Mouse (Mus musculus) kidney, embryonic 15.5 days (tissue): ENCODE measurements at regions not wholly inside any gene's neighbourhood (a gene's known extent, or its start where the extent isn't known, plus 50 kb on each side); places are given as distances from the start of the nearest gene placed in this dataset.

Experiments
- ATAC-seq: fragments of 200-750 bp; cut with Nextera tagmentation; replicated peaks from 2 replicates; pipeline ENCODE4 v1.8.0; 2017; ENCODE audit warnings: moderate TSS enrichment; ENCODE audit not compliant: low FRiP score
- H3K27ac ChIP-seq: fragments of 300-500 bp; sonication (generic); 2 replicates; pipeline ENCODE4 v1.5.1; 2015; ENCODE audit warnings: mild to moderate bottlenecking, inconsistent platforms
- H3K27me3 ChIP-seq: fragments of 300-500 bp; sonication (generic); 2 replicates; pipeline ENCODE4 v1.6.1; 2015; ENCODE audit warnings: inconsistent platforms
- H3K36me3 ChIP-seq: fragments of 300-500 bp; sonication (generic); 2 replicates; pipeline ENCODE4 v1.6.1; 2015; ENCODE audit warnings: inconsistent platforms
- H3K4me1 ChIP-seq: fragments of 300-500 bp; sonication (generic); 2 replicates; pipeline ENCODE4 v1.6.1; 2015; ENCODE audit warnings: inconsistent platforms
- H3K4me2 ChIP-seq: fragments of 300-500 bp; sonication (generic); 2 replicates; pipeline ENCODE4 v1.6.1; 2015; ENCODE audit warnings: moderate library complexity, mild to moderate bottlenecking, inconsistent platforms
- H3K4me3 ChIP-seq: fragments of 300-500 bp; sonication (generic); replicated peaks from 2 replicates; pipeline ENCODE4 v1.5.1; 2015; ENCODE audit warnings: mild to moderate bottlenecking, inconsistent platforms
- H3K9ac ChIP-seq: fragments of 300-500 bp; sonication (generic); 2 replicates; pipeline ENCODE4 v1.6.1; 2015; ENCODE audit warnings: mild to moderate bottlenecking, inconsistent platforms
- H3K9me3 ChIP-seq: fragments of 300-500 bp; sonication (generic); replicated peaks from 2 replicates; pipeline ENCODE4 v1.6.1; 2016; ENCODE audit warnings: inconsistent platforms
- WGBS: fragments of 180-500 bp; shearing (Covaris S2); methylation state at CpG from one replicate; pipeline ENCODE4 v1.1.7; 2015; ENCODE audit warnings: mixed read lengths; 5-methylcytosine and 5-hydroxymethylcytosine counted together

GRCm38 (mm10) chr12:106478381-106478781, 468.4 kb downstream of the Vrk1 start:
- H3K27ac ChIP-seq: no peak overlapping the region
- H3K27me3 ChIP-seq: peaks cover 91% of the 10 kb centered on the region
- 1% methylated on average over 18 of the region's 18 CpGs for WGBS
- H3K9me3 ChIP-seq: no peaks in the 10 kb centered on the region
- no peak overlapping the region for H3K9ac ChIP-seq
- ATAC-seq: no peak
- H3K4me2 ChIP-seq: peak overlapping the region; percentile 17
- peak overlapping the region; percentile 12; the same call in 1 of the 2 replicates for H3K4me3 ChIP-seq
- H3K36me3 ChIP-seq: no peaks in the 10 kb centered on the region
- H3K4me1 ChIP-seq: peaks cover 17% of the 10 kb centered on the region

GRCm38 (mm10) chr12:106479067-106479877, 469.2 kb downstream of the Vrk1 start:
- ATAC-seq: no peak
- H3K36me3 ChIP-seq: no peaks in the 10 kb centered on the region
- peak overlapping the region; percentile 37 for H3K4me2 ChIP-seq
- H3K9me3 ChIP-seq: no peaks in the 10 kb centered on the region
- H3K27ac ChIP-seq: no peak overlapping the region
- H3K4me3 ChIP-seq: peak overlapping the region; percentile 25; the same call in 1 of the 2 replicates
- H3K9ac ChIP-seq: no peak overlapping the region
- H3K4me1 ChIP-seq: peaks cover 17% of the 10 kb centered on the region
- under 1% methylated on average over 24 of the region's 24 CpGs for WGBS
- peaks cover 87% of the 10 kb centered on the region for H3K27me3 ChIP-seq

- Histone ChIP-seq H3K36me3 (no peaks in the 10 kb centered on the region), H3K9ac (no peak overlapping the region), H3K4me3 (peak overlapping the region; percentile 25; the same call in 1 of the 2 replicates), H3K9me3 (no peaks in the 10 kb centered on the region), H3K27me3 (peaks cover 81% of the 10 kb centered on the region), H3K4me1 (peaks cover 17% of the 10 kb centered on the region), H3K27ac (no peak overlapping the region), H3K4me2 (peak overlapping the region; percentile 37)
- ATAC-seq: no peak
- WGBS: 9% methylated on average over 6 of the region's 6 CpGs
These were observed 469.8 kb downstream of the Vrk1 start for GRCm38 (mm10) chr12:106479878-106480194.

- no peaks in the 10 kb centered on the region for H3K9me3 ChIP-seq
- no peak overlapping the region for H3K4me2 ChIP-seq
- no peak overlapping the region for H3K4me3 ChIP-seq
- H3K36me3 ChIP-seq: no peaks in the 10 kb centered on the region
- no peak for ATAC-seq
- H3K9ac ChIP-seq: no peak overlapping the region
- WGBS: 30% methylated on average over 12 of the region's 12 CpGs
- H3K4me1 ChIP-seq: peaks cover 17% of the 10 kb centered on the region
- peaks cover 81% of the 10 kb centered on the region for H3K27me3 ChIP-seq
- H3K27ac ChIP-seq: no peak overlapping the region
These were observed 470.4 kb downstream of the Vrk1 start for GRCm38 (mm10) chr12:106480281-106481060.

GRCm38 (mm10) chr12:106501622-106502327, 491.7 kb downstream of the Vrk1 start:
- H3K9ac ChIP-seq: no peak overlapping the region

GRCm38 (mm10) chr12:106504285-106504684, 494.3 kb downstream of the Vrk1 start:
- no peaks in the 10 kb centered on the region for H3K36me3 ChIP-seq
- H3K27ac ChIP-seq: no peak overlapping the region
- no peak overlapping the region for H3K4me2 ChIP-seq
- no peak for ATAC-seq
- no peaks in the 10 kb centered on the region for H3K9me3 ChIP-seq
- no peaks in the 10 kb centered on the region for H3K4me1 ChIP-seq
- 93% methylated on average over 8 of the region's 8 CpGs for WGBS
- H3K9ac ChIP-seq: no peak overlapping the region
- H3K27me3 ChIP-seq: no peaks in the 10 kb centered on the region
- H3K4me3 ChIP-seq: no peak overlapping the region

More at GRCm38 (mm10) chr12:106501622-106502327, 491.7 kb downstream of the Vrk1 start:
- no peak for ATAC-seq
- Histone ChIP-seq H3K4me1 (no peaks in the 10 kb centered on the region), H3K9me3 (no peaks in the 10 kb centered on the region), H3K27me3 (no peaks in the 10 kb centered on the region), H3K27ac (no peak overlapping the region), H3K4me2 (no peak overlapping the region), H3K4me3 (no peak overlapping the region), H3K36me3 (no peaks in the 10 kb centered on the region)
- WGBS: 52% methylated on average over 12 of the region's 12 CpGs

- no peak for ATAC-seq
- Histone ChIP-seq H3K4me2 (no peak overlapping the region), H3K36me3 (no peaks in the 10 kb centered on the region), H3K4me1 (no peaks in the 10 kb centered on the region), H3K9ac (no peak overlapping the region), H3K9me3 (no peaks in the 10 kb centered on the region), H3K27me3 (0 out of 2 replicates have a peak, but pooled peaks cover 4% of the 10 kb centered on the region), H3K4me3 (no peak overlapping the region), H3K27ac (no peak overlapping the region)
- 71% methylated on average over 11 of the region's 11 CpGs for WGBS
These were observed 504.0 kb downstream of the Vrk1 start for GRCm38 (mm10) chr12:106514057-106514456.

GRCm38 (mm10) chr12:106515257-106515788, 505.3 kb downstream of the Vrk1 start:
- Histone ChIP-seq H3K36me3 (no peaks in the 10 kb centered on the region), H3K9ac (no peak overlapping the region), H3K9me3 (no peaks in the 10 kb centered on the region), H3K27ac (no peak overlapping the region), H3K27me3 (0 out of 2 replicates have a peak, but pooled peaks cover 4% of the 10 kb centered on the region), H3K4me2 (no peak overlapping the region), H3K4me1 (no peaks in the 10 kb centered on the region), H3K4me3 (no peak overlapping the region)
- no peak for ATAC-seq
- WGBS: 49% methylated on average over 17 of the region's 17 CpGs

- no peaks in the 10 kb centered on the region for H3K4me1 ChIP-seq
- H3K27me3 ChIP-seq: 0 out of 2 replicates have a peak, but pooled peaks cover 4% of the 10 kb centered on the region
- ATAC-seq: no peak
- no peak overlapping the region for H3K4me3 ChIP-seq
- no peak overlapping the region for H3K9ac ChIP-seq
- H3K9me3 ChIP-seq: no peaks in the 10 kb centered on the region
- no peak overlapping the region for H3K4me2 ChIP-seq
- WGBS: 67% methylated on average over 5 of the region's 5 CpGs
- no peak overlapping the region for H3K27ac ChIP-seq
- no peaks in the 10 kb centered on the region for H3K36me3 ChIP-seq
These were observed 509.1 kb downstream of the Vrk1 start for GRCm38 (mm10) chr12:106519141-106519540.

- no peak for ATAC-seq
- Histone ChIP-seq H3K36me3 (no peaks in the 10 kb centered on the region), H3K9ac (no peak overlapping the region), H3K4me1 (peaks cover 10% of the 10 kb centered on the region; the same call in 1 of the 2 replicates), H3K27me3 (peaks cover 22% of the 10 kb centered on the region), H3K4me2 (no peak overlapping the region), H3K27ac (no peak overlapping the region), H3K9me3 (no peaks in the 10 kb centered on the region), H3K4me3 (no peak overlapping the region)
- WGBS: 81% methylated on average over 4 of the region's 4 CpGs
These were observed 514.4 kb downstream of the Vrk1 start for GRCm38 (mm10) chr12:106524411-106524810.

GRCm38 (mm10) chr12:106527116-106527515, 517.1 kb downstream of the Vrk1 start:
- Histone ChIP-seq H3K4me2 (peak overlapping the region; percentile 37), H3K27me3 (peaks cover 30% of the 10 kb centered on the region), H3K4me3 (no peak overlapping the region), H3K27ac (no peak overlapping the region), H3K9me3 (no peaks in the 10 kb centered on the region), H3K9ac (no peak overlapping the region), H3K36me3 (no peaks in the 10 kb centered on the region), H3K4me1 (peaks cover 10% of the 10 kb centered on the region; the same call in 1 of the 2 replicates)
- ATAC-seq: no peak
- 74% methylated on average over 8 of the region's 8 CpGs for WGBS
